Mouse (Mus musculus) G1E (cell line): Measurements from ENCODE around the gene 9530077C05Rik. TPM values are rescaled to one million over a fixed set of nuclear protein-coding genes. Genes with fewer than 3 reads are reported as not detected.

Experiments used
- ATAC-seq: 2 replicates; pipeline ENCODE4 v1.8.0; 2016; ENCODE audit warnings: mild to moderate bottlenecking; ENCODE audit not compliant: insufficient number of reproducible peaks, poor library complexity, low FRiP score, severe bottlenecking; ENCODE audit errors: extremely low read depth
- DNase-seq: peaks from one replicate; pipeline ENCODE4 v3.0.0; 2012; ENCODE audit warnings: low spot score
- H3K27me3 ChIP-seq: 2 replicates; pipeline ENCODE4 v1.6.1; 2012; ENCODE audit warnings: mild to moderate bottlenecking, low read length, inconsistent platforms; ENCODE audit not compliant: insufficient read depth
- H3K36me3 ChIP-seq: replicated peaks from 2 replicates; pipeline ENCODE3; 2012; ENCODE audit warnings: mild to moderate bottlenecking, inconsistent platforms
- H3K4me1 ChIP-seq: 2 replicates; pipeline ENCODE4 v1.6.1; 2012; ENCODE audit warnings: low read depth, low read length, inconsistent platforms, mixed read lengths; ENCODE audit not compliant: insufficient read depth
- H3K4me3 ChIP-seq: 2 replicates; pipeline ENCODE4 v1.5.1; 2012; ENCODE audit warnings: low read depth, mild to moderate bottlenecking, inconsistent platforms, low read length, moderate library complexity, mixed read lengths
- H3K9me3 ChIP-seq: replicated peaks from 2 replicates; pipeline ENCODE4 v1.6.1; 2012; ENCODE audit warnings: inconsistent platforms
- CTCF ChIP-seq: IDR thresholded peaks from 2 replicates; pipeline ENCODE4 v1.5.1; 2012; ENCODE audit warnings: low read depth, low read length, inconsistent platforms, mixed read lengths
- GATA1 ChIP-seq: IDR thresholded peaks from 2 replicates; pipeline ENCODE4 v1.6.1; 2012; ENCODE audit warnings: borderline replicate concordance, low read length, inconsistent platforms, mixed read lengths
- GATA2 ChIP-seq: IDR thresholded peaks from 2 replicates; pipeline ENCODE4 v1.6.1; 2012; ENCODE audit warnings: low read depth, low read length, inconsistent platforms, borderline replicate concordance
- POLR2AphosphoS5 ChIP-seq: IDR thresholded peaks from 2 replicates; pipeline ENCODE4 v1.6.1; 2012; ENCODE audit warnings: low read depth, low read length, inconsistent platforms; ENCODE audit not compliant: insufficient replicate concordance
- TAL1 ChIP-seq: conservative IDR thresholded peaks from 2 replicates; pipeline ENCODE4 v1.6.1; 2012; ENCODE audit warnings: low read depth, low read length, inconsistent platforms, mixed read lengths
- polyA plus RNA-seq: library from polyadenylated mRNA; stranded (reverse); fragments of >175 nt; gene quantifications from 2 replicates; pipeline ENCODE4 v1.2.3, GENCODE M21; 2012
- total RNA-seq, 2 experiments: library from RNA; stranded (forward) in 1 of 2; stranded (reverse) in 1 of 2; fragments of 200-1000 nt in 1 of 2; fragments of >200 nt in 1 of 2; fragmentation: Nextera tagmentation in 1 of 2; gene quantifications; 2 replicates each; pipeline ENCODE4 v1.2.3; 2014 to 2017

Gene 9530077C05Rik
- total and polyA plus RNA-seq, 3 experiments = 1.3 to 6.8 (median 5.1) TPM

DNA sequence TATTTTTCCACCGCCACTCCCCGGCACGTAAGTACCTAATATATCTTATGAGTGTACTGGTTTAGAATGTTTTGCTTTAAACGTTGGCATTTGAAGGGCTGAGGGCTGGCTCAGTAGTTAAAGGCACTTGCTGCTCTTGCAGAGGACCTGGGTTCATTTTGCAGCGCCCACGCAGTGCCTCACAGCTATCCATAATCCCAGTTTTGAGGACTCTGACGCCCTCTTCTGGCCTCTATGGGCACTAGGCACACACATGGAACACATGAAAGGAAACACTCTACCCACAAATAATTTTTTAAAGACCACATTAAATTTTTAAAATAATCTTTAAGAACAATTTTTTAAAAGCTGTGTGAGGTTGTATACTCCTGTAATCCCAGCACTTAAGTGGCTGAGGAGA is 1.8 kb upstream of the 9530077C05Rik start:
- no peak for TF ChIP-seq GATA2
- no peak for TF ChIP-seq POLR2AphosphoS5
- TF ChIP-seq CTCF = no peak
- TF ChIP-seq TAL1 = no peak
- no peak for TF ChIP-seq GATA1
- Histone ChIP-seq H3K4me3 (no peak overlapping the region), H3K36me3 (peaks cover 5% of the 10 kb centered on the region), H3K27me3 (no peaks in the 10 kb centered on the region), H3K9me3 (no peaks in the 10 kb centered on the region), H3K4me1 (peaks cover 38% of the 10 kb centered on the region)
- DNase-seq (no peak), ATAC-seq (no peak)

DNA sequence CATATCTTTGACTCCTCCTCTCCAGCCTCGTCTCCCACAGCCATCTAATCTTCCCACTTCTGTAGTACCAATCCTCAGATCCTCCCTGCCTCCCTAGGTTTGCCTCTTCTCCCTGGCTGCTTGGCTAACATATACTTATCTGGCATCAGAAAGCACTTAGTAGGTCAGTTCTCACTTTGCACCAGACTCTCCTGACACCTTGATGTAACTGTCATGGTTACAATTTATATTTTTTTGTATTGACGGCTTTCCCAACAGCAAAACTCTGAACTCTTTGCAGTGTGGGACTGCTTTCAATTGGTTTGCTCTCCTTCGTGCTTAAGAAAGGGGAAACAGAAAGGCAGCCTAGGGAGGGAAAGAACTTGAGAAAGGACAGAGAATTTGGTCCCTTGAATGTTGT is 4.9 kb downstream of the 9530077C05Rik start:
- no peak for ATAC-seq
- Histone ChIP-seq H3K4me1 (peaks cover 28% of the 10 kb centered on the region), H3K9me3 (no peaks in the 10 kb centered on the region), H3K36me3 (peaks cover 35% of the 10 kb centered on the region), H3K27me3 (no peaks in the 10 kb centered on the region), H3K4me3 (no peak overlapping the region)
- DNase-seq = no peak
- no peak for TF ChIP-seq GATA2
- no peak for TF ChIP-seq POLR2AphosphoS5
- TF ChIP-seq TAL1 = no peak
- no peak for TF ChIP-seq GATA1
- TF ChIP-seq CTCF = no peak

DNA sequence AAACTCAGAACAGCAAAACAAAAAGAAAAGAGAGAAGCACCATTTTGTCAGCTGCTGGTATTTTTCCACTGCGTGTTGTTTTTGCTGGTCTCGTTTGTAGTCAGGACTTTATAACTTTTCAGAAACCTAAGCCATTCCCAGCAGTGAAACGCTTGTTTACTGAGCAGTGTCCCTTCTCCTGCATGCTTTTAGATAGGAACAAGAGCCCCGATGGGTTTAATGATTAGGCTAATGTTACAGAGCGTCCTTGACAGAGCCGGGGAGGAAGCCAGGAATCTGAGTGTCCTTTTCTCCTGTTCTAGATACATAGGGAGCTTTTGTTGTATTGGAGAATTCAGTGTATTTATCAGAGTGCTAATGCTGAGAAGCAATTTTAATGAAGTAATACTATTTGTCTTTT is 6.2 kb downstream of the 9530077C05Rik start:
- TF ChIP-seq CTCF (no peak), TAL1 (no peak), POLR2AphosphoS5 (no peak), GATA2 (no peak), GATA1 (no peak)
- no peak for ATAC-seq
- H3K9me3 ChIP-seq = no peaks in the 10 kb centered on the region
- H3K4me3 ChIP-seq = no peak overlapping the region
- no peak for DNase-seq
- H3K36me3 ChIP-seq = peaks cover 41% of the 10 kb centered on the region
- H3K4me1 ChIP-seq = peaks cover 21% of the 10 kb centered on the region
- no peaks in the 10 kb centered on the region for H3K27me3 ChIP-seq

DNA sequence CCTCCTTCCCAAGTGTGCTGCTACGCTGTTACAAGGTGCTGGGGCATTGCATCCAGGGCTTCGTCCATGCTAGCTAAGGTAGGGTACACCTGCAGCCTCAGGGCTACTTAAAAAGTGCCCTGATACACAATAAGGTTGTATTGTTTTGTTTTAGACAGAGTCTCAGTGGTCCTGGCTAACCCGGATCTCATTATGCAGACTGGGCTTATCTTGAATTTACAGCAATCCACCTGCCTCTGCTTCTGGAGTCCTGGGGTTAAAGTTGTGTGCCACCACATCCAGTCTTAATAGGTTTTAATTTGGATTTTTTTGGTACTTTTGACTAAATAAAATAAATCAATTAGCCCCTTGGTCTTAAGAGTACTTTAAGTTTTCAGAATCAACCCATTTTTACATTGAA is 8.6 kb downstream of the 9530077C05Rik start:
- ATAC-seq (no peak), DNase-seq (no peak)
- no peak overlapping the region for H3K4me3 ChIP-seq
- peaks cover 50% of the 10 kb centered on the region for H3K36me3 ChIP-seq
- TF ChIP-seq POLR2AphosphoS5 (no peak), TAL1 (no peak)
- peaks cover 4% of the 10 kb centered on the region for H3K4me1 ChIP-seq
- no peaks in the 10 kb centered on the region for H3K27me3 ChIP-seq
- no peaks in the 10 kb centered on the region for H3K9me3 ChIP-seq

DNA sequence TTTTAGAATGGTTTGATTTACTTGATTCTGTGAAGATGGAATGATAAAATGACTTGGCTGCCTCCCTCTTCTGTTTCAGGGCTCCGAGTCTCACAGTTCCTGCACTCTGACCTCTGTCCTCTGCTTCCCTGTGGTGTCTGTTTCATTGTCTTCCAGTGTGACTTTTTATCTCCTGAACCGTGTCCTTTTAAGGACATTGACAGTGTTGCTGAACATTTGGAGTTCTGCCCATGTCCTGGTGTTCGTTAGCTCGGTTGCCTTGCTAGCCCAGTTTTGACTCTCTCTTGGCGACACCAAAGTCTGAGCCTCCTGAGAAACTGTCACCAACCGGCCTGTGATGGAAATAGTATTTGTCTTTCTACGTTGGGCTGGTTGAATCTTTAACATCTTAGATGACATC is 9.2 kb downstream of the 9530077C05Rik start:
- no peak for DNase-seq
- no peak for TF ChIP-seq CTCF
- TF ChIP-seq GATA2 = no peak
- TF ChIP-seq GATA1 = no peak
- no peak for TF ChIP-seq TAL1
- TF ChIP-seq POLR2AphosphoS5 = no peak
- Histone ChIP-seq H3K27me3 (no peaks in the 10 kb centered on the region), H3K4me1 (peaks cover 4% of the 10 kb centered on the region), H3K36me3 (peaks cover 52% of the 10 kb centered on the region), H3K4me3 (no peak overlapping the region), H3K9me3 (no peaks in the 10 kb centered on the region)
- no peak for ATAC-seq

DNA sequence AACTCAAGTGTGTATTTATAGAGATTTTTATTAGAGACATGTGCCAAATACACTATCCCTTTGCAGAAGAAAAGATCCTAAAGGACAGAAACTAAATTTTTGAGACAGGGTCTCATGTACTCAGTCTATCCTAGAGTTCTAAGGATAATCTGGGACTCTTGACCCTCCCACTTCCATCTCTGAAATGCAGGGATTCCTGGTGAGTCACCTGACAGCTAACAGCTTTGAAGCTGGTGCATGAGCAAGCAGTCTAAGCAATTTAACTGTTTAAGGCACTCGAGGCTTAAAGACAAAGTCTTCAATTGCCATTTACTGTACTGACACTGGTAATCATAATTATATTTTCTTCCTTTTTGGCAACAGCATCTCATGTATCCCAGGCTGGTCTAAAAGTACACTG is 11.2 kb downstream of the 9530077C05Rik start:
- no peak for TF ChIP-seq GATA2
- Histone ChIP-seq H3K4me1 (peaks cover 4% of the 10 kb centered on the region), H3K36me3 (peaks cover 61% of the 10 kb centered on the region), H3K4me3 (no peak overlapping the region), H3K9me3 (no peaks in the 10 kb centered on the region), H3K27me3 (no peaks in the 10 kb centered on the region)
- DNase-seq (no peak), ATAC-seq (no peak)

DNA sequence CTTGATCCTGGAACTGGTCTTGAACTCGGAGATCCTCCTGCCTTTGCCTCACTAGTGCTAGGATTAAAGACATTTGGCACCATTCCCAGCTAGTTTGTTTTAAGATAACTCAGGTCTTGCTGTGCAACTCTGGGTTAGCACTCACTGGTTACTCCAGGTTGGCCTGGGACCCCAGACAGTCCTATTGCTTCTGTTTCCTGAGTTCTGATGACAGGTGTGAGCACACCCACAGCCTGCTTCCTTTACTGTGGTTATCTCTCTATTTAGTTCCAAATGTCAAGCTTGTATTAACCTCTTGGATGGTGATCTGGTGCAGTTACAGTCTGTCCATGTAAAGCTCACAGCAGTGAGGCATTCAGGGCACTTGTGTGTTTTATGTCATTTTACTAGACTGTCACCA is 12.2 kb downstream of the 9530077C05Rik start:
- Histone ChIP-seq H3K4me1 (peaks cover 9% of the 10 kb centered on the region), H3K36me3 (peaks cover 58% of the 10 kb centered on the region), H3K9me3 (no peaks in the 10 kb centered on the region), H3K27me3 (no peaks in the 10 kb centered on the region), H3K4me3 (no peak overlapping the region)
- TF ChIP-seq CTCF = no peak
- TF ChIP-seq POLR2AphosphoS5 = no peak
- TF ChIP-seq GATA1 = no peak
- TF ChIP-seq TAL1 = no peak
- TF ChIP-seq GATA2 = no peak
- no peak for ATAC-seq
- DNase-seq = no peak
